Mouse (Mus musculus) embryonic facial prominence, embryonic 15.5 days (tissue): Measurements from ENCODE around the gene Dnah12. TPM values are rescaled to one million over a fixed set of nuclear protein-coding genes. Genes with fewer than 3 reads are reported as not detected.

Experiments used
- ATAC-seq: fragments of 200-750 bp; cut with Nextera tagmentation; 2 replicates; pipeline ENCODE4 v1.8.0; 2017; ENCODE audit warnings: low read depth, moderate TSS enrichment; ENCODE audit not compliant: insufficient number of reproducible peaks, low FRiP score, low TSS enrichment
- H3K27ac ChIP-seq: fragments of 300-500 bp; sonication (generic); replicated peaks from 2 replicates; pipeline ENCODE4 v1.5.1; 2015; ENCODE audit warnings: mild to moderate bottlenecking, inconsistent platforms
- H3K27me3 ChIP-seq: fragments of 300-500 bp; sonication (generic); 2 replicates; pipeline ENCODE4 v1.6.1; 2015; ENCODE audit warnings: inconsistent platforms
- H3K36me3 ChIP-seq: fragments of 300-500 bp; sonication (generic); 2 replicates; pipeline ENCODE4 v1.6.1; 2015; ENCODE audit warnings: mild to moderate bottlenecking, inconsistent platforms
- H3K4me1 ChIP-seq: fragments of 300-500 bp; sonication (generic); 2 replicates; pipeline ENCODE4 v1.6.1; 2015; ENCODE audit warnings: inconsistent platforms
- H3K4me2 ChIP-seq: fragments of 300-500 bp; sonication (generic); replicated peaks from 2 replicates; pipeline ENCODE4 v1.6.1; 2015; ENCODE audit warnings: mild to moderate bottlenecking, inconsistent platforms
- H3K4me3 ChIP-seq: fragments of 300-500 bp; sonication (generic); replicated peaks from 2 replicates; pipeline ENCODE4 v1.5.1; 2015; ENCODE audit warnings: mild to moderate bottlenecking, inconsistent platforms
- H3K9ac ChIP-seq: fragments of 300-500 bp; sonication (generic); 2 replicates; pipeline ENCODE4 v1.6.1; 2015; ENCODE audit warnings: inconsistent platforms
- H3K9me3 ChIP-seq: fragments of 300-500 bp; sonication (generic); replicated peaks from 2 replicates; pipeline ENCODE4 v1.6.1; 2016; ENCODE audit warnings: inconsistent platforms
- WGBS: fragments of 180-500 bp; shearing (Covaris S2); methylation state at CpG from one replicate; pipeline ENCODE4 v1.1.7; 2015; 5-methylcytosine and 5-hydroxymethylcytosine counted together
- polyA plus RNA-seq: library from polyadenylated mRNA; unstranded; fragments of >200 nt; fragmentation: Nextera tagmentation; extraction: Ambion mirVana; gene quantifications from 2 replicates; pipeline ENCODE4 v1.2.1, GENCODE M21; 2015

Dnah12 gene
- polyA plus RNA-seq, 1 experiment from 2014 or later, result 1.0 TPM

- ATAC-seq, result no peak
- no peak overlapping the region for H3K27ac ChIP-seq
- H3K4me1 ChIP-seq, result no peaks in the 10 kb centered on the region
- no peak overlapping the region for H3K4me3 ChIP-seq
- no peaks in the 10 kb centered on the region for H3K9me3 ChIP-seq
- no peak overlapping the region for H3K9ac ChIP-seq
- no peak overlapping the region for H3K4me2 ChIP-seq
- H3K27me3 ChIP-seq, result no peaks in the 10 kb centered on the region
- WGBS, result 94% methylated on average over 2 of the region's 2 CpGs
- H3K36me3 ChIP-seq, result no peaks in the 10 kb centered on the region
Observed at GRCm38 (mm10) chr14:26813871-26814270, 120.8 kb downstream of the Dnah12 start.

DNA sequence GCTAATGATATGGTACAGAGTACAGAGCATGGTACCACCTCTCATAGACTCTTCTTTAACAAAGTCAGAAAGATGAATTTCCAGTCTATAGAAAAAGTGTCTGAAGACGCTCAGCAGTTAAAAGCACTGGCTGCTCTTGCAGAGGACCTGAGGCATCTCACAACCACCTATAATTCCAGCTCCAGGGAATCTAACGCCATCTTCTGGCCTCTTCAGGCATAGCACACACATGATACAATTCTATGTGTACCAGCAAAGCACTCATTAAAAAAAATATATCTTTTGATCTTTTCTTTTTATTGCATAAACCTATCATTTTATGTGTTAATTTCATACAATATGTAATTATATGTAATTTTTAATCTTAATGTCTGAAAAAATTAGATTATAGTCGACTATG is 121.8 kb downstream of the Dnah12 start:
- 48% methylated on average over 3 of the region's 3 CpGs for WGBS
- Histone ChIP-seq H3K4me1 (no peaks in the 10 kb centered on the region), H3K4me2 (no peak overlapping the region), H3K4me3 (no peak overlapping the region), H3K27me3 (no peaks in the 10 kb centered on the region), H3K9ac (no peak overlapping the region), H3K36me3 (no peaks in the 10 kb centered on the region), H3K9me3 (no peaks in the 10 kb centered on the region), H3K27ac (no peak overlapping the region)
- ATAC-seq, result no peak

GRCm38 (mm10) chr14:26816785-26817184 is 123.7 kb downstream of the Dnah12 start:
- H3K4me1 ChIP-seq, result no peaks in the 10 kb centered on the region
- H3K9ac ChIP-seq, result no peak overlapping the region
- no peaks in the 10 kb centered on the region for H3K9me3 ChIP-seq
- no peaks in the 10 kb centered on the region for H3K27me3 ChIP-seq
- H3K27ac ChIP-seq, result no peak overlapping the region
- 75% methylated on average over 4 of the region's 4 CpGs for WGBS
- no peak overlapping the region for H3K4me3 ChIP-seq
- no peaks in the 10 kb centered on the region for H3K36me3 ChIP-seq
- ATAC-seq, result no peak
- H3K4me2 ChIP-seq, result no peak overlapping the region

DNA sequence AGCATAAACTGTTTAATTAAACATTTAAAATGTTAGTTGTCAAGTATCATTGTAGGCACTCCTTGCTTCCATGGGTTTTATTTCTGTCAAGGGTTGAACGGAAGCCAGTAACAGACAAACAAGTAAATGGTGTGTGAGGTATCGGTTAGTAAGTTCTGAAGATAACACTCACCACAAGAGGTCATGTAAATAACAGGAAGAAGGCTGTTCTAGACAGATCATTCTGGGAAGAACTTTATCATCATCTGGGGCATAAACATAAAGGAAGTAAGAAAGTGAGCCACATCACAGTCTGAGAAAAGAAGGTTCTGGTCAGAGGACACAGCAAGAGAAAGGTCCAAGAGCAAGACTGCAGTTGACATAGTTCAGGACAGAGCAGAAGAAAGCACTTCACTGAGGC is 132.9 kb downstream of the Dnah12 start:
- no peaks in the 10 kb centered on the region for H3K27me3 ChIP-seq
- H3K4me2 ChIP-seq, result no peak overlapping the region
- H3K4me3 ChIP-seq, result no peak overlapping the region
- no peak overlapping the region for H3K27ac ChIP-seq
- no peaks in the 10 kb centered on the region for H3K4me1 ChIP-seq
- no peak overlapping the region for H3K9ac ChIP-seq
- no peak for ATAC-seq
- no peaks in the 10 kb centered on the region for H3K36me3 ChIP-seq
- no peaks in the 10 kb centered on the region for H3K9me3 ChIP-seq
- 85% methylated on average over 2 of the region's 2 CpGs for WGBS

GRCm38 (mm10) chr14:26853053-26853452 is 160.0 kb downstream of the Dnah12 start:
- WGBS, result 82% methylated on average over 8 of the region's 8 CpGs
- Histone ChIP-seq H3K9ac (no peak overlapping the region), H3K4me1 (no peaks in the 10 kb centered on the region), H3K36me3 (no peaks in the 10 kb centered on the region), H3K4me2 (no peak overlapping the region), H3K9me3 (no peaks in the 10 kb centered on the region), H3K27me3 (no peaks in the 10 kb centered on the region), H3K4me3 (no peak overlapping the region), H3K27ac (no peak overlapping the region)
- ATAC-seq, result no peak

DNA sequence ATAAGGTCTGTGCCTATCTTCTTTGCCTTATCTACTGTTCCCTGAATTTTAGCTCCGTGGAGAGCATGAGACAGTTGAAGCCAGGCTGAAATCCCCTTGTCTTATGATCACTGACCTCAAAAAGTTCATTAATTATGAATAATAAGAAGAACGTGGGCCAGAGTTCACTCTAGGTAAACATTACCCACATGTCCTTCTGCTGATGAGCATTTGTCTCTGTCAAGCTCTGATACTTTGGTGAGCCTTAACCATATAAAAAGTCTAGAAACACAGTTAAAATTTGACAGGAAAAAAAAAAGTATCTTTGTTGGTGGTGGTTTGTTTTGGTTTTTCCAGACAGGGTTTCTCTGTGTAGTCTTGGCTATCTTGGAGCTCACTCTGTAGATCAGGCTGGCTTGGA is 161.0 kb downstream of the Dnah12 start:
- 70% methylated on average over 2 of the region's 2 CpGs for WGBS
- H3K9ac ChIP-seq, result no peak overlapping the region
- H3K9me3 ChIP-seq, result no peaks in the 10 kb centered on the region
- no peak overlapping the region for H3K27ac ChIP-seq
- H3K27me3 ChIP-seq, result no peaks in the 10 kb centered on the region
- H3K4me3 ChIP-seq, result no peak overlapping the region
- no peak for ATAC-seq
- H3K4me1 ChIP-seq, result no peaks in the 10 kb centered on the region
- no peaks in the 10 kb centered on the region for H3K36me3 ChIP-seq
- H3K4me2 ChIP-seq, result no peak overlapping the region

- Histone ChIP-seq H3K4me3 (no peak overlapping the region), H3K4me1 (no peaks in the 10 kb centered on the region), H3K27ac (no peak overlapping the region), H3K36me3 (no peaks in the 10 kb centered on the region), H3K4me2 (no peak overlapping the region), H3K9ac (no peak overlapping the region), H3K9me3 (no peaks in the 10 kb centered on the region), H3K27me3 (no peaks in the 10 kb centered on the region)
- 71% methylated on average over 2 of the region's 2 CpGs for WGBS
- ATAC-seq, result no peak
Observed at GRCm38 (mm10) chr14:26858364-26858763, 165.3 kb downstream of the Dnah12 start.

DNA sequence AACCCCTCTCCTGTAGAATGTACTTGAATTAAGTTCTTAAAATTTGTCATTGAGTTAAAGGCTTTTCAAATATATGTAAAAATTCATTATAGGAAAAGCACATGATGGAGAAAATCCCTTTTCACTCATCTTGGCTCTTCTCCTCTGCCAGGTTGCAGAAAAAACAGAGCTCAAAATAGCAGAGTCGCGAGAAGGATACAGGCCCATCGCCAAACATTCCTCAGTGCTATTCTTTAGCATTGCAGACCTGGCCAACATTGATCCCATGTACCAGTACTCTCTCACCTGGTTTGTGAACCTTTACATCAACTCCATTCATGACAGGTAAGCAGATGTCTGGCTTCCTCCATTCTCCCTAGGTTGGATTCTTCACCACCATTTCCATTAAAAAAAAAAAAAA is 165.9 kb downstream of the Dnah12 start:
- H3K27me3 ChIP-seq, result no peaks in the 10 kb centered on the region
- H3K27ac ChIP-seq, result no peak overlapping the region
- H3K9me3 ChIP-seq, result no peaks in the 10 kb centered on the region
- no peak overlapping the region for H3K4me3 ChIP-seq
- WGBS, result 91% methylated on average over 3 of the region's 3 CpGs
- no peak for ATAC-seq
- H3K36me3 ChIP-seq, result no peaks in the 10 kb centered on the region
- H3K9ac ChIP-seq, result no peak overlapping the region
- H3K4me1 ChIP-seq, result no peaks in the 10 kb centered on the region
- no peak overlapping the region for H3K4me2 ChIP-seq

DNA sequence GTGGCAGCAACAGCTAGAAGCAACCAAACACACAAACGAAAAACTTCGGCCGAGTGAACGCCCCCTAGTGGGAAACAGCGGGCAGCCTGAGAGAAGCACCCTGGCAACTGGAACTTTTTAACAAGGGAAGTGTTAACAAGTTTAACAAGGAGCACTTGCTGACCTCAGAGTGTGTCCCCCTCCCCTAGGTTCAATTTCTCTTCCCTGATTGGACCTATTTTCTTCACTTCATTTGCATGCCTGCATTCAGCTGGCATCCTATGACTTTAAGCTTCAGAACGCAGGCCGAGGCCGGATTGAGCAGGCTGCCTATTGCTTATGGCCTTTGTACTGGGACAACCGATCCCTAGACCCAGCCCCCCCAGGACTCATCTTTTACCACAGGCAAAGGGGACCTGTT is 174.3 kb downstream of the Dnah12 start:
- Histone ChIP-seq H3K9me3 (no peaks in the 10 kb centered on the region), H3K4me2 (no peak overlapping the region), H3K36me3 (no peaks in the 10 kb centered on the region), H3K4me1 (no peaks in the 10 kb centered on the region), H3K27ac (no peak overlapping the region), H3K27me3 (no peaks in the 10 kb centered on the region), H3K4me3 (no peak overlapping the region), H3K9ac (no peak overlapping the region)
- ATAC-seq, result no peak
- 62% methylated on average over 9 of the region's 9 CpGs for WGBS

- Histone ChIP-seq H3K27ac (no peak overlapping the region), H3K4me3 (no peak overlapping the region), H3K27me3 (no peaks in the 10 kb centered on the region), H3K4me1 (no peaks in the 10 kb centered on the region), H3K36me3 (no peaks in the 10 kb centered on the region), H3K9me3 (no peaks in the 10 kb centered on the region), H3K4me2 (no peak overlapping the region), H3K9ac (no peak overlapping the region)
- 77% methylated on average over 5 of the region's 5 CpGs for WGBS
- ATAC-seq, result no peak
Observed at GRCm38 (mm10) chr14:26868299-26868698, 175.2 kb downstream of the Dnah12 start.

DNA sequence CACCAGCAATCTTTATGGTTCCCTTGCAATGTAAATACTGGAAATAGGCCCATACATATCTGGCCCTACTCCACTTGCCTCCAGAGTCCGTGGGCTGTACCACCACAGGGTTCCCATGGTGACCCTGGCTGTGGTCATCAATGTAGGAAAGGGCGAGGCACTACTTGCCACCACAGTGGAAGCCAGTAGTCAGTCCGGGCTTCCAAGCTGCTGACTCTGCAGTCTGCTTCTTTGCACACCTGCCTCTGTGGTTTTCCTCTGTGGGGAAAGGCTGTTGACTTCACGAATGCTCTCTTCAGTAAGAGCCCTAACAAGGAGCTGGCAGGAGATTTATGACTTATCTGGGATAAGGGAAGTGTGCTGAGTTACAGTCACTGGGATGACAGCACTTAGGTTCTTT is 185.7 kb downstream of the Dnah12 start:
- H3K4me1 ChIP-seq, result no peaks in the 10 kb centered on the region
- no peak overlapping the region for H3K4me2 ChIP-seq
- H3K27ac ChIP-seq, result no peak overlapping the region
- no peaks in the 10 kb centered on the region for H3K36me3 ChIP-seq
- H3K9me3 ChIP-seq, result no peaks in the 10 kb centered on the region
- no peaks in the 10 kb centered on the region for H3K27me3 ChIP-seq
- H3K4me3 ChIP-seq, result no peak overlapping the region
- WGBS, result 72% methylated on average over 4 of the region's 4 CpGs
- no peak for ATAC-seq
- no peak overlapping the region for H3K9ac ChIP-seq

DNA sequence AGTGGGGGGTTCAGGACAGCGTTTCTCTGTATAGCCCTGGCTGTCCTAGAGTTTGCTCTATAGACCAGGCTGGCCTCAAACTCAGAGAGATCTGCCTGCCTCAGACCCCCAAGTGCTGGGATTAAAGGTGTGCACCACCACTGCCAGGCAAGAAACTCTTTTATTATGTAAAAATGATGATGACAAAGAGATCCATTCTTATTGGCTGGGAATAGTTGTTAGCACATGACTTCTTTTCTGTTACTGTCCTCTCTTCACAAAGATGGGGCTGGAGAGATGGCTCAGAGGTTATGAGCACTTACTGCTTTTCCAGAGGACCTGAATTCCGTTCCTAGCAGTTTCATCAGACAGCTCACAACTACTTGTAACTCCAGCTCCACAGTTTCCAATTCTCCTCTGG is 186.9 kb downstream of the Dnah12 start:
- H3K4me1 ChIP-seq, result no peaks in the 10 kb centered on the region
- H3K27ac ChIP-seq, result no peak overlapping the region
- no peaks in the 10 kb centered on the region for H3K9me3 ChIP-seq
- no peak overlapping the region for H3K9ac ChIP-seq
- 69% methylated on average over 2 of the region's 2 CpGs for WGBS
- no peaks in the 10 kb centered on the region for H3K36me3 ChIP-seq
- H3K4me2 ChIP-seq, result no peak overlapping the region
- no peak overlapping the region for H3K4me3 ChIP-seq
- no peak for ATAC-seq
- no peaks in the 10 kb centered on the region for H3K27me3 ChIP-seq
